Mouse (Mus musculus) midbrain, embryonic 11.5 days (tissue): Measurements from ENCODE around the gene Nlrc5. TPM values are rescaled to one million over a fixed set of nuclear protein-coding genes. Genes with fewer than 3 reads are reported as not detected.

Source experiments
- ATAC-seq: fragments of 200-750 bp; cut with Nextera tagmentation; 2 replicates; pipeline ENCODE4 v1.8.0; 2017; ENCODE audit warnings: moderate TSS enrichment, moderate library complexity; ENCODE audit not compliant: low FRiP score
- DNase-seq: peaks from one replicate; pipeline ENCODE4 v3.0.0; 2015; ENCODE audit warnings: low spot score; ENCODE audit errors: missing footprints
- H3K27ac ChIP-seq: fragments of 300-500 bp; sonication (generic); 2 replicates; pipeline ENCODE4 v1.5.1; 2014; ENCODE audit warnings: low read depth, low read length
- H3K27me3 ChIP-seq: fragments of 300-500 bp; sonication (generic); 2 replicates; pipeline ENCODE4 v1.6.1; 2014; ENCODE audit warnings: mild to moderate bottlenecking, low read length, moderate library complexity, mixed read lengths; ENCODE audit not compliant: control insufficient read depth, insufficient read depth
- H3K36me3 ChIP-seq: fragments of 300-500 bp; sonication (generic); 2 replicates; pipeline ENCODE4 v1.6.1; 2014; ENCODE audit warnings: mild to moderate bottlenecking, low read length, moderate library complexity, mixed read lengths; ENCODE audit not compliant: control insufficient read depth, insufficient read depth
- H3K4me1 ChIP-seq: fragments of 300-500 bp; sonication (generic); 2 replicates; pipeline ENCODE4 v1.6.1; 2014; ENCODE audit warnings: low read length; ENCODE audit not compliant: control insufficient read depth, insufficient read depth
- H3K4me2 ChIP-seq: fragments of 300-500 bp; sonication (generic); 2 replicates; pipeline ENCODE4 v1.6.1; 2014; ENCODE audit warnings: mild to moderate bottlenecking, moderate library complexity
- H3K4me3 ChIP-seq: fragments of 300-500 bp; sonication (generic); 2 replicates; pipeline ENCODE4 v1.5.1; 2014; ENCODE audit warnings: low read depth, low read length
- H3K9ac ChIP-seq: fragments of 300-500 bp; sonication (generic); 2 replicates; pipeline ENCODE4 v1.6.1; 2014; ENCODE audit warnings: low read length
- H3K9me3 ChIP-seq: fragments of 300-500 bp; sonication (generic); 2 replicates; pipeline ENCODE4 v1.6.1; 2016; ENCODE audit warnings: low read length; ENCODE audit not compliant: control insufficient read depth
- WGBS: fragments of 180-500 bp; shearing (Covaris S2); extraction: QIAGEN DNeasy Blood & Tissue Kit; methylation state at CpG from one replicate; pipeline ENCODE4 v1.1.7; 2014; 5-methylcytosine and 5-hydroxymethylcytosine counted together
- polyA plus RNA-seq: library from polyadenylated mRNA; unstranded; fragments of >200 nt; fragmentation: Nextera tagmentation; extraction: Ambion mirVana; gene quantifications from 2 replicates; pipeline ENCODE4 v1.2.1, GENCODE M21; 2014

The Nlrc5 gene
- polyA plus RNA-seq, 1 experiment from 2014 or later = not detected

DNA sequence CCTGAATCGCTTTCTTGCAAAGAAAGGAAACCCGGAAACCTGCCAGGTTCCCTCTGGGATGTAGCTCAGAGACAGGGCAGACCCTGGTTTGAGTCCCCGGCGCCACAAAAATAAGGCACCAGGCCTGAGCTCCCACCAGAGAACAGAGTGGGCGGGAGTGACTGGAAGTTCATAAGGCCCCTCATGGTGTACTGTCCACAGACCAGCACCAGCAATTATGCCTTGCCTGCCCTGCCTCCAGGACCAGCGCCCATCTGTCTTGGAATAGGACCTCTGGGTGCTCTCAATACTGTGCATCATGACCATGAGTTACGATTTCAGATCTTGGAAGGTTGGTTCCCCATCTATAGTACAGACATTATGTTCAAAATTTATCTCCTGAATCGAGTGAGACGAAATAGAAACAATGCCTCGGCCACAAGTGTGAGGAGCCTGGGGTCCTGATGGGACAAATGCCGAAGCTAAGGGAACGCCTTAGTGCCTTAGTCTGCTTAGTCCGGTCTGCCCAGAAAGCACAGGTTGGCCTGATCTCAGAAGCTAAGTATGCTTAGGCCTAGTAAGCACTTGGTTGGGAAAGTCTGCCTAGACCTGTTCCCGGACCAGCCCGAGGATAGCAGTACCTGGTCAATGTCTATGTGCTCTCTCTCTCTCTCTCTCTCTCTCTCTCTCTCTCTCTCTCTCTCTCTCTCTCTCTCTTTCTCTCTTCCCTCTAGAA, 1.4 kb downstream of the Nlrc5 start:
- Histone ChIP-seq H3K4me1 (peaks cover 3% of the 10 kb centered on the region; the same call in 1 of the 2 replicates), H3K36me3 (no peaks in the 10 kb centered on the region), H3K4me2 (no peak overlapping the region), H3K9me3 (no peaks in the 10 kb centered on the region), H3K9ac (no peak overlapping the region), H3K27me3 (peaks cover 4% of the 10 kb centered on the region), H3K4me3 (no peak overlapping the region), H3K27ac (no peak overlapping the region)
- ATAC-seq = no peak
- WGBS = 88% methylated on average over 15 of the region's 15 CpGs
- DNase-seq = peak; percentile 54

GRCm38 (mm10) chr8:94436112-94436572, 2.0 kb downstream of the Nlrc5 start:
- WGBS = 91% methylated on average over 5 of the region's 5 CpGs
- Histone ChIP-seq H3K9ac (no peak overlapping the region), H3K27ac (no peak overlapping the region), H3K4me3 (no peak overlapping the region), H3K9me3 (no peaks in the 10 kb centered on the region), H3K4me2 (no peak overlapping the region), H3K36me3 (no peaks in the 10 kb centered on the region), H3K4me1 (peaks cover 3% of the 10 kb centered on the region; the same call in 1 of the 2 replicates), H3K27me3 (peaks cover 4% of the 10 kb centered on the region)
- DNase-seq = no peak
- no peak for ATAC-seq

DNA sequence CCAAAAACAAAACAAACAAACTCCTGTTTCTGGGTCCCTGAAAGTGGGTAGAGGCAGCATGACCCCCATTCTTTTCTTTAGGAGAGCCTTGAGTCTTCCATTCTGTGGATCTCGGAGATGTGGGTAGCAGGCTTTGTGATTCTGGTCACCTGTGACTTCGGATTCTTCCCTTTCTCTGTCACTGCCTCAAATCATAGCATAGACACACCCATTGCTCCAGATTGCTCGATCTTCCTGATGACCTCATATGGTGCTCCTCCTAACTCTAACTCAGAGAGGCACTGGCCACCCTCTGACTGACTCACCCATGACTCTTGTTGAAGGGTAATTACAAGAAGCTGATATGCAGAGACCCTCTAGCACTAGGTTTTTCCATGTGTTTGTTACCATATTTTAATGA, 2.7 kb downstream of the Nlrc5 start:
- Histone ChIP-seq H3K4me2 (no peak overlapping the region), H3K36me3 (no peaks in the 10 kb centered on the region), H3K9ac (no peak overlapping the region), H3K9me3 (no peaks in the 10 kb centered on the region), H3K4me3 (no peak overlapping the region), H3K4me1 (peaks cover 3% of the 10 kb centered on the region; the same call in 1 of the 2 replicates), H3K27me3 (peaks cover 4% of the 10 kb centered on the region), H3K27ac (no peak overlapping the region)
- peak; percentile 75 for DNase-seq
- ATAC-seq = no peak
- WGBS = 83% methylated on average over 3 of the region's 3 CpGs

DNA sequence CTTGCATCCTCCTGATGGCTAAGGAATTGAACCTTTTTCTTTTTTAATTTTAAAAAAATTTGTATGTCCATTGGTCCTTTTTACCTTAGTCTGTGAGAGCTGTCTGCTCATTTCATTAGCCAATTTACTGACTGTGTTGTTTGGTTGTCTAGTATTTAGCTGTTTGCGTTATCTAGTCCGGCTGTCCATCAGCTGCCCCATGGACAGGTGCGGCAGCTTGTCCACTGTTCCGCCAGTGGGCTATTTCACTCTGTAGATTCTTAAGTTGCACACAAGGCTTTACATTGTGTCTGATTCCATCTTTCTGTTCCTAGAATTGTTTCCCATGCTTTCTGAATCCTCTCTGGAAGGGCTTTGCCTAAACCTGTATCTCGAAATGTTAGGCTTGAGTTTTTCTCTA, 4.5 kb downstream of the Nlrc5 start:
- Histone ChIP-seq H3K36me3 (no peaks in the 10 kb centered on the region), H3K4me3 (no peak overlapping the region), H3K4me2 (no peak overlapping the region), H3K27me3 (peaks cover 4% of the 10 kb centered on the region), H3K9me3 (no peaks in the 10 kb centered on the region), H3K9ac (no peak overlapping the region), H3K4me1 (peaks cover 3% of the 10 kb centered on the region; the same call in 1 of the 2 replicates), H3K27ac (no peak overlapping the region)
- no peak for DNase-seq
- no peak for ATAC-seq
- WGBS = 96% methylated on average over 5 of the region's 5 CpGs

DNA sequence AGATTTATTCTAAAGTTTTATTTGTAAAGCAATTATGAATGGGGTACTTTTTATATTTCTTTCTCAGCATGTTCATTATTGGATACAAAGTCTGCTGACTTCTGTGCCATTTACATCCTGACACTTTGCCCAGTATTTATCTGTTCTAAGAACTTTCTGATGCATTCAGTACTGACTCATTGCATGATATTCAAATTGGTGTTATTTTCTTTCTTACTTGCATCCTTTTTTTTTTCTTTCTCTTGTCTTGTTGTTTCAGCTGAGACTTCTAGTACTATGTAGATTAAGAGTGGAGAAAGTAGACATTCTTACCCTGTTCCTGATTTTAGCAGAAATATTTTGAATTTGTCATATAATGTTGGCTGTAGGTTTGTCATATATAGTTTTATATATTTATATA, 5.5 kb downstream of the Nlrc5 start:
- Histone ChIP-seq H3K36me3 (no peaks in the 10 kb centered on the region), H3K4me2 (no peak overlapping the region), H3K9me3 (no peaks in the 10 kb centered on the region), H3K4me1 (no peaks in the 10 kb centered on the region), H3K27me3 (no peaks in the 10 kb centered on the region), H3K4me3 (no peak overlapping the region), H3K9ac (no peak overlapping the region), H3K27ac (no peak overlapping the region)
- ATAC-seq = no peak
- DNase-seq = no peak

DNA sequence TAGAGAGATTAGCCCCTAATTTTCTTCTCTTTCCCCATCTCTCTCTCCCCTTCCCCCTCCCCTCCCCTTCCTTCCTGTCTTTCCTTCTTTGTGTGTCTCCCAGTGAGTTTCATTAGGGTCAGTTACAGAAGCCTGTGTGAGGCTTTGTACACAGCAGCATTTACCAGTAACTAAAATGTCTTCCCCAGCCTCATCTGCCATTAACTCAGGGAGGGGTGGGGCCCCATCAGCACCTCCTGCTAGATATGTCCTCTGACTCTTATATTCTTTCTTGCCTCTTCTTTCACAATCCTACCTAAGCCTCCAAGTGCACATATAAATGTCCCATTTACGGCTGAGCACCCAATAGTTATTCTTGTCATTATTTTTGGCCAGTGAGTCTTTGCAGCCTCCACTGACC, 6.2 kb downstream of the Nlrc5 start:
- 88% methylated on average over 1 of the region's 1 CpGs for WGBS
- no peak for ATAC-seq
- no peaks in the 10 kb centered on the region for H3K27me3 ChIP-seq

GRCm38 (mm10) chr8:94441686-94442085, 7.5 kb downstream of the Nlrc5 start:
- H3K9ac ChIP-seq = no peak overlapping the region
- DNase-seq (no peak), ATAC-seq (no peak)
- no peaks in the 10 kb centered on the region for H3K36me3 ChIP-seq
- WGBS = 85% methylated on average over 1 of the region's 1 CpGs
- H3K4me3 ChIP-seq = no peak overlapping the region
- H3K4me1 ChIP-seq = no peaks in the 10 kb centered on the region
- H3K27ac ChIP-seq = no peak overlapping the region
- no peaks in the 10 kb centered on the region for H3K9me3 ChIP-seq
- no peak overlapping the region for H3K4me2 ChIP-seq
- no peaks in the 10 kb centered on the region for H3K27me3 ChIP-seq

More for the DNA sequence above, 6.2 kb downstream of the Nlrc5 start:
- Histone ChIP-seq H3K9ac (no peak overlapping the region), H3K4me3 (no peak overlapping the region), H3K27ac (no peak overlapping the region), H3K4me2 (no peak overlapping the region), H3K9me3 (no peaks in the 10 kb centered on the region), H3K36me3 (no peaks in the 10 kb centered on the region), H3K4me1 (no peaks in the 10 kb centered on the region)
- DNase-seq = no peak

DNA sequence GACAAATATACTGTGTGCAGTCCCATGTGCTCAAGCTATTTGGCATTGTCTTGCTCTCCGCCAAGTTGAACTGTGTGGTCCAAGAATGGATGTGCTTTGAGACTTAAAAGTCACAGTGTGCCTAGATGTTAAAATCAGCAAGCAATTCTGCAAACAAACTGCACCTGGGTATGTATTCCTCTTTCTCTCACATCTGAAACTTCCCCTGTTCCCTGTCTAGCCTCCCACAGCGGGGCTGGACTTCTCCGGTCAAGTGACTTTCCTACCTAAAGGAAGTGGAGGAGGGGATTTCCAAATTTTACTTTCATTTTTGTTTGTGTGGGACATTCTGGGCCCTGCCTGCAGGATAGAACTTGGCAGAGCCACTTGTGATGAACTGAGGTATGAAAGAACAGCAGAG, 9.0 kb downstream of the Nlrc5 start:
- Histone ChIP-seq H3K9ac (no peak overlapping the region), H3K27me3 (no peaks in the 10 kb centered on the region), H3K4me1 (no peaks in the 10 kb centered on the region), H3K27ac (no peak overlapping the region), H3K4me2 (no peak overlapping the region), H3K4me3 (no peak overlapping the region), H3K9me3 (no peaks in the 10 kb centered on the region), H3K36me3 (no peaks in the 10 kb centered on the region)
- no peak for DNase-seq
- no peak for ATAC-seq
- WGBS = 92% methylated on average over 3 of the region's 3 CpGs

- Histone ChIP-seq H3K4me2 (no peak overlapping the region), H3K27ac (no peak overlapping the region), H3K36me3 (no peaks in the 10 kb centered on the region), H3K27me3 (no peaks in the 10 kb centered on the region), H3K4me1 (no peaks in the 10 kb centered on the region), H3K4me3 (no peak overlapping the region), H3K9me3 (no peaks in the 10 kb centered on the region), H3K9ac (no peak overlapping the region)
- ATAC-seq (no peak), DNase-seq (no peak)
- 81% methylated on average over 2 of the region's 2 CpGs for WGBS
Observed at GRCm38 (mm10) chr8:94444480-94444879, 10.3 kb downstream of the Nlrc5 start.
